23 mouse cellular contexts compared by ENCODE assay signal in the genomic region with DNA sequence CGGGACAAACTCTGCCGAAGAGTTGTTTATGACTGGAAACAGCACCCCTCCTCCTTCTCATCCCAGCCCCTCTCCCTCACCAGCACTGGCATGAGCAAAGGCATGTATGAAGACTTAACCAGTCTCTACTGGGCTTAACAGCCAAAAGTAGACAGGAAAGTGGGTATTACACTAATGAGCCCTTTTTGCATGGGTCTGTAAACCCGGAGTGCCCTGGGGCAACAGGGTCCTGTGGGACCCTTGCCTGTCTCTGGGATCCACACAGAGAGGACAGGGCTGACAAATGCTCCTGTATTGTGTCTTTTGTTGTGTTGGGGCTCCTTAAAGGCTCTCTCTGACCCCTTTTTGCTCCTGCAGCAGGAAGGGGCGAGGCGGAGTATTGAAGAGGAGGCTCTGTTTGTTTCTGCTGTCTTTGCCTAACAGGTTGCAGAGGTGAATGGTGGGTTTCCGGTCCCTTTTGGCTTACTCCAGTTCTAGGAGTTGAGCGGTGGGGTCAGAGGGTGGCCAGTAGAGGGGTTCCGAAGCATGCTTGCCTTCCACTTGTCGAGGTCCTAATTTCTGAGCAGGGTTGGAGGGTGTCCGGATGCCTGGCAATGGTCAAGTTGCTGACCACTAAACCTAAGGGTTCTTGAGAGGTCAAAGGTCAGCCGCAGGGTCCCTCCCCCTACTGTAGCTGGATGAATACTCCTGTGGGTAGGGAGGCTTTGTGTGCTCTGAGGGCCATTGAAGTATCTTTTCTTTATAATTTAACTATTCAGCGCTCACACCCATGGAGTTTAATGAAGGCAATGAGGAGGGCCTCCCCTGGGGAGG.
DNase-seq lines count a peak whose midpoint lies in the region; ATAC-seq lines count a peak whose summit lies in the region.
"Had no signal": no experiment of that assay in that cellular context is flagged by ENCODE, and none has a peak within 500 bp of the region (broad histone marks: within the 10 kb centered on the region; RNA-seq: fewer than 3 reads in every experiment).

No protein-coding gene starts in this region.

- WGBS in hindbrain, embryonic 10.5 days, result 42% methylated on average over 12 of the region's 12 CpGs
- WGBS in hindbrain, embryonic 11.5 days, result 40% methylated on average over 12 of the region's 12 CpGs
- 45% methylated on average over 12 of the region's 12 CpGs for WGBS in forebrain, embryonic 14.5 days
- 50% methylated on average over 12 of the region's 12 CpGs for WGBS in midbrain, embryonic 12.5 days
- 90% methylated on average over 12 of the region's 12 CpGs for WGBS in kidney, embryonic 14.5 days

- peaks cover 79% of the 10 kb centered on the region for H3K27me3 ChIP-seq in hindbrain, embryonic 10.5 days (ENCODE audit: insufficient read depth, poor library complexity, severe bottlenecking)
- peaks cover 6% of the 10 kb centered on the region; the same call in 1 of the 2 replicates for H3K27me3 ChIP-seq in hindbrain, embryonic 11.5 days (ENCODE audit: control insufficient read depth, insufficient read depth, low read length)
- peaks cover 17% of the 10 kb centered on the region for H3K27me3 ChIP-seq in forebrain, embryonic 14.5 days (replicated peaks; ENCODE audit: control insufficient read depth, insufficient read depth, low read length)
- peaks cover 50% of the 10 kb centered on the region for H3K27me3 ChIP-seq in midbrain, embryonic 12.5 days
- no peaks in the 10 kb centered on the region for H3K27me3 ChIP-seq in kidney, embryonic 14.5 days (ENCODE audit: control insufficient read depth, insufficient read depth, low read length)
- H3K27me3 ChIP-seq: embryonic facial prominence, embryonic 13.5 days; heart, embryonic 15.5 days; intestine, embryonic 15.5 days had no signal

- no peaks in the 10 kb centered on the region for H3K9me3 ChIP-seq in hindbrain, embryonic 10.5 days
- no peaks in the 10 kb centered on the region for H3K9me3 ChIP-seq in hindbrain, embryonic 11.5 days (ENCODE audit: control insufficient read depth, low read length)
- no peaks in the 10 kb centered on the region for H3K9me3 ChIP-seq in forebrain, embryonic 14.5 days (replicated peaks; ENCODE audit: control insufficient read depth, low read length)
- no peaks in the 10 kb centered on the region for H3K9me3 ChIP-seq in midbrain, embryonic 12.5 days
- no peaks in the 10 kb centered on the region for H3K9me3 ChIP-seq in kidney, embryonic 14.5 days (ENCODE audit: control insufficient read depth, low read length)
- H3K9me3 ChIP-seq: embryonic facial prominence, embryonic 13.5 days; heart, embryonic 15.5 days; intestine, embryonic 15.5 days had no signal

- H3K9ac ChIP-seq in hindbrain, embryonic 11.5 days (ENCODE audit: low read depth, low read length), result no peak overlapping the region
- peak overlapping the region; percentile 35 for H3K9ac ChIP-seq in forebrain, embryonic 14.5 days (ENCODE audit: low read length)
- H3K9ac ChIP-seq in midbrain, embryonic 12.5 days (replicated peaks), result peak overlapping the region; percentile 56; the same call in 1 of the 2 replicates
- H3K9ac ChIP-seq in kidney, embryonic 14.5 days (ENCODE audit: low read depth, low read length), result no peak overlapping the region
- H3K9ac ChIP-seq: embryonic facial prominence, embryonic 13.5 days; heart, embryonic 15.5 days; intestine, embryonic 15.5 days; liver, postnatal 0 days had no signal

- ATAC-seq in hindbrain, embryonic 11.5 days (ENCODE audit: low FRiP score), result no peak
- ATAC-seq in forebrain, embryonic 14.5 days, result no peak
- no peak for ATAC-seq in midbrain, embryonic 12.5 days (ENCODE audit: low FRiP score, low read depth)
- ATAC-seq in kidney, embryonic 14.5 days (ENCODE audit: low FRiP score, low TSS enrichment), result no peak
- ATAC-seq: hindbrain, embryonic 16.5 days; intestine, embryonic 15.5 days; liver, postnatal 0 days; lung, postnatal 0 days had no signal

- no peak overlapping the region for H3K4me2 ChIP-seq in hindbrain, embryonic 11.5 days (replicated peaks; ENCODE audit: low read depth, low read length)
- peak overlapping the region; percentile 12 for H3K4me2 ChIP-seq in forebrain, embryonic 14.5 days (ENCODE audit: low read length)
- peak overlapping the region; percentile 46 for H3K4me2 ChIP-seq in midbrain, embryonic 12.5 days (replicated peaks)
- no peak overlapping the region for H3K4me2 ChIP-seq in kidney, embryonic 14.5 days (replicated peaks; ENCODE audit: low read depth, low read length)
- H3K4me2 ChIP-seq: embryonic facial prominence, embryonic 13.5 days; heart, embryonic 15.5 days; intestine, embryonic 15.5 days had no signal

- no peak overlapping the region for H3K27ac ChIP-seq in hindbrain, embryonic 10.5 days
- H3K27ac ChIP-seq in hindbrain, embryonic 11.5 days (ENCODE audit: low read depth, low read length), result no peak overlapping the region
- peak overlapping the region; percentile 52; the same call in 1 of the 2 replicates for H3K27ac ChIP-seq in forebrain, embryonic 14.5 days (ENCODE audit: low read depth, low read length)
- peak overlapping the region; percentile 68 for H3K27ac ChIP-seq in midbrain, embryonic 12.5 days (replicated peaks)
- H3K27ac ChIP-seq in kidney, embryonic 14.5 days (ENCODE audit: low read depth, low read length), result no peak overlapping the region
- H3K27ac ChIP-seq: embryonic facial prominence, embryonic 13.5 days; gastrocnemius, adult 2 months; heart, embryonic 15.5 days; intestine, embryonic 15.5 days had no signal

- DNase-seq in hindbrain, embryonic 10.5 days (ENCODE audit: low spot score), result peak; percentile 22
- no peak for DNase-seq in hindbrain, embryonic 11.5 days (ENCODE audit: low spot score)
- DNase-seq in forebrain, embryonic 14.5 days (ENCODE audit: low spot score), result no peak
- DNase-seq in yolk sac, embryonic 10.5 days (ENCODE audit: low spot score), result peak; percentile 40
- DNase-seq in cerebellum, postnatal 14 days, result no peak
- DNase-seq in ovary, adult 18-20 months (ENCODE audit: low spot score), result no peak
- DNase-seq: adrenal gland, postnatal 14 days; cerebellum, adult 8-10 months; gastrocnemius, adult 2 months; heart, postnatal 36 days; kidney, adult 8-10 months; kidney, postnatal 36 days; liver, postnatal 0 days; right cerebral cortex, postnatal 14 days; spleen, adult 18-20 months had no signal

- peaks cover 62% of the 10 kb centered on the region for H3K4me1 ChIP-seq in hindbrain, embryonic 10.5 days (replicated peaks)
- peaks cover 5% of the 10 kb centered on the region for H3K4me1 ChIP-seq in hindbrain, embryonic 11.5 days (replicated peaks; ENCODE audit: control insufficient read depth, insufficient read depth, low read length)
- H3K4me1 ChIP-seq in forebrain, embryonic 14.5 days (ENCODE audit: control insufficient read depth, insufficient read depth, low read length), result 0 out of 2 replicates have a peak, but pooled peaks cover under 1% of the 10 kb centered on the region
- H3K4me1 ChIP-seq in midbrain, embryonic 12.5 days, result peaks cover 53% of the 10 kb centered on the region
- peaks cover 14% of the 10 kb centered on the region for H3K4me1 ChIP-seq in kidney, embryonic 14.5 days (ENCODE audit: control insufficient read depth, insufficient read depth, low read length)

- no peak overlapping the region for H3K4me3 ChIP-seq in hindbrain, embryonic 10.5 days
- no peak overlapping the region for H3K4me3 ChIP-seq in hindbrain, embryonic 11.5 days (ENCODE audit: low read depth, low read length)
- no peak overlapping the region; the same call in 1 of the 2 replicates for H3K4me3 ChIP-seq in forebrain, embryonic 14.5 days (ENCODE audit: low read depth, low read length)
- H3K4me3 ChIP-seq in midbrain, embryonic 12.5 days, result peak overlapping the region; percentile 48
- H3K4me3 ChIP-seq in kidney, embryonic 14.5 days (ENCODE audit: low read length), result no peak overlapping the region
- H3K4me3 ChIP-seq: embryonic facial prominence, embryonic 13.5 days; erythroblast, embryonic 14.5 days; gastrocnemius, adult 2 months; heart, embryonic 15.5 days; intestine, embryonic 15.5 days had no signal

- H3K36me3 ChIP-seq in hindbrain, embryonic 10.5 days, result no peaks in the 10 kb centered on the region
- no peaks in the 10 kb centered on the region for H3K36me3 ChIP-seq in hindbrain, embryonic 11.5 days (ENCODE audit: control insufficient read depth, insufficient read depth, low read length)
- no peaks in the 10 kb centered on the region for H3K36me3 ChIP-seq in forebrain, embryonic 14.5 days (ENCODE audit: control insufficient read depth, insufficient read depth, low read length)
- no peaks in the 10 kb centered on the region for H3K36me3 ChIP-seq in midbrain, embryonic 12.5 days
- no peaks in the 10 kb centered on the region for H3K36me3 ChIP-seq in kidney, embryonic 14.5 days (ENCODE audit: control insufficient read depth, insufficient read depth, low read length)
- H3K36me3 ChIP-seq: embryonic facial prominence, embryonic 13.5 days; heart, embryonic 15.5 days; intestine, embryonic 15.5 days had no signal

Comparison
In these comparisons a context has a peak if more than half of its experiments do, and no peak if none do; other contexts are left out.
1. DNase-seq: peak in hindbrain, embryonic 10.5 days (single experiment) and yolk sac, embryonic 10.5 days (single experiment); none in hindbrain, embryonic 11.5 days (single experiment), forebrain, embryonic 14.5 days (single experiment), cerebellum, postnatal 14 days (0 of 2) and ovary, adult 18-20 months (single experiment).
2. H3K27ac ChIP-seq: peak in forebrain, embryonic 14.5 days (single experiment) and midbrain, embryonic 12.5 days (single experiment); none in hindbrain, embryonic 10.5 days (single experiment), hindbrain, embryonic 11.5 days (single experiment) and kidney, embryonic 14.5 days (single experiment).
3. H3K4me2 ChIP-seq: peak in forebrain, embryonic 14.5 days (single experiment) and midbrain, embryonic 12.5 days (single experiment); none in hindbrain, embryonic 11.5 days (single experiment) and kidney, embryonic 14.5 days (single experiment).
4. H3K9ac ChIP-seq: peak in forebrain, embryonic 14.5 days (single experiment) and midbrain, embryonic 12.5 days (single experiment); none in hindbrain, embryonic 11.5 days (single experiment) and kidney, embryonic 14.5 days (single experiment).